Mouse (Mus musculus) neural tube, embryonic 14.5 days (tissue): Measurements from ENCODE around the gene Slc25a12. TPM values are rescaled to one million over a fixed set of nuclear protein-coding genes. Genes with fewer than 3 reads are reported as not detected.

Experiments used
- ATAC-seq: fragments of 200-750 bp; cut with Nextera tagmentation; 2 replicates; pipeline ENCODE4 v1.8.0; 2017; ENCODE audit warnings: low read depth, mild to moderate bottlenecking, moderate TSS enrichment, moderate library complexity
- H3K27ac ChIP-seq: fragments of 300-500 bp; sonication (generic); 2 replicates; pipeline ENCODE4 v1.5.1; 2014; ENCODE audit warnings: low read depth, mild to moderate bottlenecking, control low read depth, low read length, moderate library complexity, mixed read lengths
- H3K27me3 ChIP-seq: fragments of 300-500 bp; sonication (generic); 2 replicates; pipeline ENCODE4 v1.6.1; 2014; ENCODE audit warnings: low read length; ENCODE audit not compliant: control insufficient read depth, insufficient read depth
- H3K36me3 ChIP-seq: fragments of 300-500 bp; sonication (generic); 2 replicates; pipeline ENCODE4 v1.6.1; 2014; ENCODE audit warnings: low read length, mixed read lengths; ENCODE audit not compliant: control insufficient read depth, insufficient read depth
- H3K4me1 ChIP-seq: fragments of 300-500 bp; sonication (generic); 2 replicates; pipeline ENCODE4 v1.6.1; 2014; ENCODE audit warnings: low read length; ENCODE audit not compliant: control insufficient read depth, insufficient read depth
- H3K4me2 ChIP-seq: fragments of 300-500 bp; sonication (generic); 2 replicates; pipeline ENCODE4 v1.6.1; 2014; ENCODE audit warnings: mild to moderate bottlenecking, low read depth, low read length, control low read depth
- H3K4me3 ChIP-seq: fragments of 300-500 bp; sonication (generic); 2 replicates; pipeline ENCODE4 v1.5.1; 2014; ENCODE audit warnings: low read depth, low read length, control low read depth, mixed read lengths
- H3K9ac ChIP-seq: fragments of 300-500 bp; sonication (generic); replicated peaks from 2 replicates; pipeline ENCODE4 v1.6.1; 2014; ENCODE audit warnings: low read depth, mild to moderate bottlenecking, control low read depth, low read length, mixed read lengths
- H3K9me3 ChIP-seq: fragments of 300-500 bp; sonication (generic); 2 replicates; pipeline ENCODE4 v1.6.1; 2016; ENCODE audit warnings: low read length; ENCODE audit not compliant: control insufficient read depth
- WGBS: fragments of 180-500 bp; shearing (Covaris S2); extraction: QIAGEN DNeasy Blood & Tissue Kit; methylation state at CpG from one replicate; pipeline ENCODE4 v1.1.7; 2014; 5-methylcytosine and 5-hydroxymethylcytosine counted together
- polyA plus RNA-seq: library from polyadenylated mRNA; unstranded; fragments of >200 nt; fragmentation: Nextera tagmentation; extraction: Ambion mirVana; gene quantifications from 2 replicates; pipeline ENCODE4 v1.2.1, GENCODE M21; 2014

The Slc25a12 gene
- polyA plus RNA-seq, 1 experiment from 2014 or later: 129 TPM

DNA sequence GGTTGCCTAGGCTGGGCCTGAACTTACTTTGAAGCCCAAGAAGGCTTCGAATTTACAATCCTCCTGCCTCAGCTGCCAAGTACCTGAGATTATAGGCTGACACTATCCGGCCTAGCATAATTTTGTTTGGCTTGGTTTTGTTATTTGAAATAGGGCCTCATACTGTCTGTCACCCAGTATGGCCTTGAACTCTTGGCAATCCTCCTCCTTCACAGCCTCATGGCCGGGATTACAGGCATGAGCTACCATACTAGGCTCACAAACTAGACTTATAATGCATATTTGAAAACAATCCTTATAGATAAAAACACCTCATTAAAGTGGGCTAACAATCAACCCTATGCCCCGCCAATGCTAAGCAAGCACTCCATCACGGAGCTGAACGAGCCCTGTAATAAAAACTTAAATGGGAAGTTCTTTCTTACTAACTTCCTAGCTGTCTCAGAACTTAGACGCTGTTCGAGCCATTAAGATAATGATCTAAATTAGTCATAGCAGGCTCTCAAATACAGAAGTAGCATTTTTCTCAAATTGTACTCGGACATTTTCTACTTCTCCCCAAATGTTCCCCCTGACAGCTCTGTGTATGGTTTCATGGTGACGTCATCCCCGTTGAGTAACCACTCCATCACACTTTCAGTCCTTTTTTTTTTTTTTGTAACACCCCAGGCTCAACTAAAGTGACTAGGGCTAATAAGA lies 40.6 kb downstream of the Slc25a12 start:
- H3K4me3 ChIP-seq: no peak overlapping the region
- ATAC-seq: no peak
- H3K36me3 ChIP-seq: peaks cover 8% of the 10 kb centered on the region; the same call in 1 of the 2 replicates
- H3K4me1 ChIP-seq: no peaks in the 10 kb centered on the region
- no peak overlapping the region for H3K4me2 ChIP-seq
- H3K9ac ChIP-seq: no peak overlapping the region
- H3K9me3 ChIP-seq: no peaks in the 10 kb centered on the region
- no peak overlapping the region for H3K27ac ChIP-seq
- 80% methylated on average over 11 of the region's 11 CpGs for WGBS
- no peaks in the 10 kb centered on the region for H3K27me3 ChIP-seq

DNA sequence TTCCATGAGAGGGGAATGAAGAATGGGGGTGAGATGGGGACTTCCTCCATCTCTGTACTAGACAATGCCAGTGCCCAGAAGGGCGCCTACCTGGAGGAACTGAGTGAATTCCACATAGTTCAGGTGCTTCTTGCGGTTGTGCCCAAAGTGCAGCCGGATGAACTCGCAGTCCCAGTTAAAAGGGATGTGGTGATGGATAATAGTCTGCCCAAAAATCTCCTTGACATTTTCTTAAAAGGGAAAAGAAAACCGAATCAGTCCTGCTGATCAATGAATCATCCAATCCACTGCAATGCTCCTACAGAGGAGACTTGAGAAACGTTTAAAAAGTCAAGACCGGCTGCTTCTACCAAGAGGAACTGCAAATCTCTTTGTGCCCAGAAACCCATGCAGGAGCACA lies 43.7 kb downstream of the Slc25a12 start:
- no peak for ATAC-seq

DNA sequence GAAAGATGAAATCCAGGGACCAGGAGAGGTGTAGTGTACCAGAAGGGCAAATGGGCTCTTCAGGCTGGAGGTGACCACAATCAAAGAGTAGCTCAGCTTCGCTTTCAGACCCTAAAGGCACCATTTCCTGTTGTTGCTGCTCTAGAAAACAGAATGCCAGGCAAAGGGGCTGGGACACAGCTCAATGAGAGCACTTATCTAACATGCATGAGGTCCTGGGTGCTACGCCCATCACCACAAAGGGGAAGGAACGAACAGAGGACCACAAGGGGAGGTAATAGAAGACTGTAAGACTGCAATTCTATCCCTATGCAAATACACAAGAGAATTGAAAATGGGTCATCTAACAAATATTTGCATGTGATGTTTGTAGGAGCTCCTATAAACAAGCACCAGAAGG lies 46.1 kb downstream of the Slc25a12 start:
- no peaks in the 10 kb centered on the region for H3K4me1 ChIP-seq
- H3K36me3 ChIP-seq: peaks cover 10% of the 10 kb centered on the region
- H3K9ac ChIP-seq: no peak overlapping the region
- 86% methylated on average over 3 of the region's 3 CpGs for WGBS
- ATAC-seq: no peak
- H3K4me2 ChIP-seq: no peak overlapping the region
- no peak overlapping the region for H3K4me3 ChIP-seq
- H3K27ac ChIP-seq: no peak overlapping the region
- H3K9me3 ChIP-seq: no peaks in the 10 kb centered on the region
- no peaks in the 10 kb centered on the region for H3K27me3 ChIP-seq

More for the DNA sequence above, 43.7 kb downstream of the Slc25a12 start:
- Histone ChIP-seq H3K4me2 (no peak overlapping the region), H3K9me3 (no peaks in the 10 kb centered on the region), H3K27me3 (no peaks in the 10 kb centered on the region), H3K4me3 (no peak overlapping the region), H3K4me1 (no peaks in the 10 kb centered on the region), H3K9ac (no peak overlapping the region), H3K27ac (no peak overlapping the region), H3K36me3 (peaks cover 10% of the 10 kb centered on the region)
- 91% methylated on average over 7 of the region's 7 CpGs for WGBS

DNA sequence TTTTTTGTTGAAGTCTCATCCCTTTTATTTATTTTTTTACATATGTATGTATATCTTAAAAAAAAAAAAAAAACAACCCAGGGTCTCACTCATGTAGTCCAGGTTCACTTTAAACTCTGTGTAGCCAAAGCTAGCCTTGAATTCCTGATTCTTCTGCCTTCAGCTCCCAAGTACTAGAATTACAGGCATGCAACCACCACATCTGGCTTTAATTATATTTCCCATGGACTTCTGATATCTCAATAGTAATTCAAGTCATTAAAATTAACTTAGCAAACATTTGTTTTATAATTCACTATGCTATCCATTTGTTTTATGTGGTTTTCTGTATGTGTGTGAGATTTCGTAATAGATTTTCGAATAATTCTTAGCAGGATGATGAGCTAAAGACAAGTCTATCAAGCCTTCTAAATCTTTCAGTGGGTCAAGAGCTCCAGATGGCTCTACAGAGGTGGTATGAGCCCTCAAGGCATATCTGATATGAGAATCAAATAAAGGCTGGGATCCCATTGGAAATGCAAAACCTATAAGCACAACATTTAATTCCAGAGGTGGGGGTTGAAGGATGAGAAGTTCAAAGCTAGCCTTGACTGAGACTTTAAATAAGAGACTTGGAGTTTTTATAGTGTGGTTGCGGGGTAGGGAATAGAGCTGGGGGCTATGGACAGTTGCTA lies 51.3 kb downstream of the Slc25a12 start:
- no peak for ATAC-seq
- no peak overlapping the region for H3K27ac ChIP-seq
- no peaks in the 10 kb centered on the region for H3K9me3 ChIP-seq
- no peak overlapping the region for H3K9ac ChIP-seq
- peaks cover 23% of the 10 kb centered on the region for H3K36me3 ChIP-seq
- H3K4me2 ChIP-seq: no peak overlapping the region
- H3K4me3 ChIP-seq: no peak overlapping the region
- H3K27me3 ChIP-seq: no peaks in the 10 kb centered on the region
- peaks cover 4% of the 10 kb centered on the region; the same call in 1 of the 2 replicates for H3K4me1 ChIP-seq
- 88% methylated on average over 3 of the region's 3 CpGs for WGBS

DNA sequence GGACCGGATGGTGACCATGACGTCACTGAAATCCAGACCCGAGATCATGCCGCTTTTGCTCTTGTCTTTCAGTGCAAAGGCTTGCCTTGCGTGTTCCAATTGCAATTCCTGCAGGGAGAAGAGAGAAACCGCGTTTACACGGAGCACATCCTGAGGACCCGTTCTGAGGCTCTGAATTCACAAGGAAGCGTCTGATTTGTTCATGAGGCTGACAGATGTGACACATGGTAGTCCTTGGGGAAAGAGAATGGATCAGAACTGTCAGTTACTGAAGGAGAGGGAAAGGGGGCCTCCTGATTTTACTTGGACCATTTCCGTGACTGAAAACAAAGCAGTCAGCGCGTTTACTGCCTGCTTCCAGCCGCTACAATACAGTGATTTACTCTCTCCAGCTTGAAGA lies 52.5 kb downstream of the Slc25a12 start:
- 0 out of 2 replicates have a peak overlapping the region, but pooled peaks have one; percentile 18 for H3K9ac ChIP-seq
- 0 out of 2 replicates have a peak overlapping the region, but pooled peaks have one; percentile 17 for H3K27ac ChIP-seq
- H3K4me3 ChIP-seq: no peak overlapping the region
- peaks cover 4% of the 10 kb centered on the region; the same call in 1 of the 2 replicates for H3K4me1 ChIP-seq
- H3K36me3 ChIP-seq: peaks cover 26% of the 10 kb centered on the region; the same call in 1 of the 2 replicates
- WGBS: 13% methylated on average over 14 of the region's 14 CpGs
- H3K9me3 ChIP-seq: no peaks in the 10 kb centered on the region
- no peak for ATAC-seq
- no peaks in the 10 kb centered on the region for H3K27me3 ChIP-seq
- peak overlapping the region; percentile 34; the same call in 1 of the 2 replicates for H3K4me2 ChIP-seq

DNA sequence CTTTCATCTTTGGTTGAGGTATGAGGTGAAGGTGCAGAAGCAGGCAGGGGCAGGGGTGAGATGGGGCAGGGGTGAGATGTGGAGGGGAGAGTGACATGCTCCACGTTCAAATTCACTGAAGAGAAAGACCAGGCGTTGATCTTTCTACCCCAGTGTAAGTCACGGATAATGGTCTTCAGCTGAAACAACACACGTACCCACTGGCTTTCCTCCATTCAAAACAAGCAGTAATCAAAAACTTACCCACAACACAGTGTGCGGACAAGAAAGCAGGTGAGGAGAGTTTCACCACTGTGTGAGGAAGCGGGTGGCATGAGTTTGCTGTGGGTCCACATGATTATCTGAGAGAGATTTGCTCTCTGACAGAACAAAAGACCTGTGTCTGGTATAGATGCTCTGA lies 53.5 kb downstream of the Slc25a12 start:
- Histone ChIP-seq H3K36me3 (peaks cover 26% of the 10 kb centered on the region; the same call in 1 of the 2 replicates), H3K9me3 (no peaks in the 10 kb centered on the region), H3K27ac (no peak overlapping the region), H3K27me3 (no peaks in the 10 kb centered on the region), H3K4me3 (no peak overlapping the region), H3K4me1 (peaks cover 4% of the 10 kb centered on the region; the same call in 1 of the 2 replicates), H3K9ac (no peak overlapping the region), H3K4me2 (no peak overlapping the region)
- 75% methylated on average over 6 of the region's 6 CpGs for WGBS
- no peak for ATAC-seq

DNA sequence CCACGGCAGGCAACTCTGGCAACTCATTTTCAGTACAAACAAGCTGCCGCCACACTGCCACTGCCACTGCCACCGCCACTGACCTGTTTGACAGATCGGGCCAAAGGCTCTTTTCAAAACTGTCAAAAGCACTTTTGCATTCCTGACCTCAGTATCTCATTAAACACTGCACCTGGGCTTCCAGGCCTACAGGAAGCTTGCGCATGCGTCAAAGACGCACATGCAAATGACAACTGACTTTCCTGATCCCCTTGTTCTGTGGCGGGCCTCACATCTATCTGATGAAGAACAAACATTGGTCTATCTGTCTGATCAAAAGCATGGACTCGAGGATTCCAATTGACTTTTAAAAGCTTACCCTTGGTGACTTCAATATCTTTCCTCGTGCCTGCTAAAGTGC lies 55.5 kb downstream of the Slc25a12 start:
- Histone ChIP-seq H3K27me3 (no peaks in the 10 kb centered on the region), H3K9ac (no peak overlapping the region), H3K4me3 (no peak overlapping the region), H3K4me2 (no peak overlapping the region), H3K27ac (no peak overlapping the region), H3K36me3 (peaks cover 26% of the 10 kb centered on the region; the same call in 1 of the 2 replicates), H3K9me3 (no peaks in the 10 kb centered on the region), H3K4me1 (peaks cover 4% of the 10 kb centered on the region; the same call in 1 of the 2 replicates)
- no peak for ATAC-seq
- WGBS: 81% methylated on average over 10 of the region's 10 CpGs

DNA sequence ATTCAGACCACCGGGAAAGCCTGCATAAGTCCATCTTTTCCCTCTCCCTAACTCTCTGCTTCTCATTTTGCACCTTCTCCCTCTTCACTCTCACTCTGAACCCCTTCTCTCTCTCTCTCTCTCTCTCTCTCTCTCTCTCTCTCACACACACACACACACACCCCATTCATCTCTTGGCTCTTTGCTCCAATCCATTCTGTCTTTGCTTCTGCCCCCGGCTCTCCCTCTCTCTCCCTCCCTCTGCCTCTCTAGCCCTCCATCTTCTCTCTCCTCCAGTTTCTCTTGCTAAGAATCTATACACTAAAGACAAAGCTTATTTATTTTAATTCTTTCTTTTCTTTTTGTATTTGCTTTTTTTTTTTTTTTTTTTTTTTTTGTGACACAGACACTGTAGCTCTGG lies 57.8 kb downstream of the Slc25a12 start:
- no peaks in the 10 kb centered on the region for H3K27me3 ChIP-seq
- WGBS: 45% methylated on average over 2 of the region's 2 CpGs
- no peak overlapping the region for H3K9ac ChIP-seq
- H3K4me2 ChIP-seq: no peak overlapping the region
- no peak overlapping the region for H3K4me3 ChIP-seq
- H3K9me3 ChIP-seq: no peaks in the 10 kb centered on the region
- no peaks in the 10 kb centered on the region for H3K4me1 ChIP-seq
- H3K36me3 ChIP-seq: peaks cover 25% of the 10 kb centered on the region; the same call in 1 of the 2 replicates
- ATAC-seq: no peak
- no peak overlapping the region for H3K27ac ChIP-seq

DNA sequence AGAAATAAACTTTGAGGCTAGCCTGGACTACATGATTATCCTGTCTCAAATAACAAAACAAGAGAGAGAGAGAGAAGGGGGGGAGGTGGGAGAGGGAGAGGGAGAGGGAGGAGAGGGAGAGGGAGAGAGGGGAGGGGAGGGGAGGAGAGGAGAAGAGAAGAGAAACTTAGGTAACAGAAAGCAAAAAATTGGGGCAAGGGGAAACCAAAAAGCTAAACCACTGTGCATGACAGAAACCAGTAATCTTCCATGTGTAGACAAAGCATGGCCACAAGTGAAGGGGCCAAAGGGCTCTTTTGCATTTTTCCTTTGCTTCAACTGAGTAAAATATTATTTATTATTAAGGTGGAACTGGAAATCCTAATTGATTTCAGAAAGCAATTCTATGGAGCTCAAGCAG lies 61.2 kb downstream of the Slc25a12 start:
- H3K9me3 ChIP-seq: no peaks in the 10 kb centered on the region
- no peak overlapping the region for H3K9ac ChIP-seq
- ATAC-seq: no peak
- H3K27me3 ChIP-seq: no peaks in the 10 kb centered on the region
- H3K27ac ChIP-seq: no peak overlapping the region
- H3K4me3 ChIP-seq: no peak overlapping the region
- H3K36me3 ChIP-seq: peaks cover 7% of the 10 kb centered on the region; the same call in 1 of the 2 replicates
- H3K4me1 ChIP-seq: no peaks in the 10 kb centered on the region
- H3K4me2 ChIP-seq: no peak overlapping the region
